Mouse (Mus musculus): Measurements from ENCODE around the gene Ppid. TPM values are rescaled to one million over a fixed set of nuclear protein-coding genes. Genes with fewer than 3 reads are reported as not detected.

Ppid gene
- total RNA-seq (2021): 10 to 100 TPM; 75.4 to 81.6 TPM

DNA sequence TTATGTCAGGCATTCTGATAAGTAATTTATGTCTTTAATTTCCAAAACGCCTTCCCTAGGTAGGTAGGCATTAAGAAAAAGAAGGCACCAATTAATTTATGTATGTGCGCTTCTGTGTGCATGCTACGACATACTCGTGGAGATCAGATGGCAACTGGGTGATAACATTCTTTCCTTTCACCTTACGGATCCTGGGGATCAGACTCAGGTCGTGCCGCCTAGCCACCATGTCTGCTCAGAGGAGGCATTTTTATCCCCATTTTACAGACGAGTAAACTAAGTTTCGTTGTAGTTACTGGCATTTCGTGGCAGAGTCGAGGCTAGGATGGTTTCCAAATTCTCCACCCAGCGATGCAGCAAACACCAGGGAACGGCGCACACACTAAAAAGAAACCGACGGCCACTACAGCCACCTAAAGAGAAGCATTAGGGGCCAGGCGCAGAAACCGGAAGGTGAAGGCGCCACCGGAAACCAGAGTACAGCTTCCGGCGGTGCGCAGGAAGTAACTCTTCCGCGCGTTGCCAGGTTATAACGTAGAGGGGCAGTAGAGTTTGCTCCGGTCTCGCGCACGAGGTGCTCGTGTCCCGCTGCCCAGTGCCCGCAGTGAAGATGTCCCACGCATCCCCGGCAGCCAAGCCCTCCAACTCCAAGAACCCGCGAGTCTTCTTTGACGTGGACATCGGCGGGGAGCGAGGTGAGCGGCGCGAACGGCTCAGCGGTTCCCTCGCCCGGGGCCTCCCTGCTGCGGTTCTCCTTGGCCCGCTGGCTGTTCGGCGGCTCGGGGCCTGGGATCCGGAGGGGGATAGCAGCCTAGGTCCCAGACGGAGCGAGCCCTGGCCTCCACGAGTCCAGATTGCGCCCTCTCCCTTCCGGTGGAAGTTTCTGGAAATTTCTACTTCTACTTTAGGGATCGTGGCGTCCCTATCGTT is at the start of gene Ppid:
TSS of gene Ppid (plus strand) at position 480 of the 930 bp plus-strand sequence.
- peak; percentile 63 to 68 for DNase-seq (ENCODE audit: extremely low spot score in 1 of 2, low spot score in 1 of 2)

DNA sequence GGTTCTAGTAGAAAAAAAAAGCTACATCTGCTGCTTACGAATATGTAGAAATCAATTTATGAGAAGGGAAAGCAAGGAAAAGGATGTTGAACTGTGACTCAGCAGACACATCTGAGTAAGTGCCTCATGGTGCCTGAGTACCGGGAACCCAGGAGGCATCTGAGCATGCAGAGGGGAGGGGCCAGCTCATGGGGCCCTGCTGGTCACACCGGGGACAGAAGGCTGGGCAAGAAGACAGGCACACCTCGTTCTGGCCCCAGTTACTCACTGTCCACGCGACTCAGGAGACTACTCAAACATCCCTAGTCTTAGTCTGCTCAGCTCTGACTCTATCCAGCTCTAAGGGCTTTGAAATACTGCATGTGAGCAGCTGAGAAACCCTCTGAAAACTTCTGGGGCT is 48.6 kb upstream of the Ppid start:
- DNase-seq (ENCODE audit: extremely low spot score in 1 of 2, low spot score in 1 of 2): no peak

DNA sequence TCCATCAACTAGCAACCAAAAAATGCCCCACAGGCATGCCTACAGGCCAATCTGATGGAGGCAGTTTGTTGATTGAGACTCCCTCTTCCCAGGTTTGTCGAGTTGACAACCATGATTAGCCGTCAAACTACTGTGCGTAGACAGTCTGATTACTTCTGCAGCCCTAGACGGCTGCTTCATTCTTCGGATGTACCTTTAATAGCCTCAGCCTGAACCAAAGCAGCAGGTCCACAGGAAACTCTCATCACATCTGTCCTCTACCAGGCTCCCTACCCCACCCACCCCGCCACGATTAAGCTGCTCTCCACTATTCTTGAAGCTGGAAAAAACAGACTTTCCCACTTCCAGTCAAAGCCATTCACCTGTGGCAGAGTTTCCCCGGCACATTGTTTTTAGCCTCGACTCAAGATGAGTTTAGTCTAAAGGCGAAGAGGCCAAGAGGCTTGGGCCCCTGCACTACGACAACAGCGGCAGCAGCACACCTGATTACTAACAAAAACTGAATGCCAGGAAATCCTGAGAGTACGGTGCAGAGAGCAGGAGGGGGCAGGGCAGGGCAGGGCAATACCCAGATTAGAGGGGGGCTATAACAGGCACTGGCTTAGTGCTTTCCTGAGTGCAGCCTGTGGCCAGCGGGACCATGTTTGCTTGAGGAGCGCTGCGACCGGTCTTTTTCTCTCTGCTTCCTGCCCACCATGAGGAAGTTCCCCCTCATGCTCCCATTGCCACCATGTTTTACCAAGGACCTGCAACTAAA is 42.3 kb upstream of the Ppid start:
- DNase-seq (ENCODE audit: extremely low spot score in 1 of 2, low spot score in 1 of 2): no peak

DNA sequence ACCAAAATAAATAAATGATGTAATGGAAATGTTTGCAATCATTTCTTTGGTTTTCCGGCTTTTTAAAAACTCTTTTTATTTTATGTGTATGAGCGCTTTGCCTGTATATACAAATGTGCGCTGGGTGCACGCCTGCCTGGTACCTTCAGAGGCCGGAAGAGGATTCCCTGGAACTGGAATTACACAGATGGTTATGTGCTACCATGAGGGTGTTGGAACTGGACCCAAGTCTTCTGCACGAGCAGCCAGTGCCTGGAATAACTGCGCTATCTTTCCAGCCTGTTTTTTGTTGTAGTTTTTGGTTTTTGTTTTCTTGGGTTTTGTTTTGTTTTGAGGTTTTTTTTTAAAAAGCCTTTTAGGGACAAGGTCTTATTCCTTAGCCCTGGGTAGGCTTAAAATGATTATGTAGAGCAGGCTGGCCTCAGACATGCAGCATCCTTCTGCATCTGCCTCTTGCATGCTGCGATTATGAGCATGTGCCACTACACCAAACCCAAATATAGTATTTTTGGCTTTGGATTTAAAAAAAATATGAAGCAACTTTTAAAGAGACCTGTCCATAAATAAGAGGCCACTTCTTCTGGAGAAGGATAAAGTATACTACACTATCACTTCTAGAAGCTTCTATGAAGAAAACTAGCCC is 41.3 kb upstream of the Ppid start:
- no peak for DNase-seq (ENCODE audit: extremely low spot score in 1 of 2, low spot score in 1 of 2)

DNA sequence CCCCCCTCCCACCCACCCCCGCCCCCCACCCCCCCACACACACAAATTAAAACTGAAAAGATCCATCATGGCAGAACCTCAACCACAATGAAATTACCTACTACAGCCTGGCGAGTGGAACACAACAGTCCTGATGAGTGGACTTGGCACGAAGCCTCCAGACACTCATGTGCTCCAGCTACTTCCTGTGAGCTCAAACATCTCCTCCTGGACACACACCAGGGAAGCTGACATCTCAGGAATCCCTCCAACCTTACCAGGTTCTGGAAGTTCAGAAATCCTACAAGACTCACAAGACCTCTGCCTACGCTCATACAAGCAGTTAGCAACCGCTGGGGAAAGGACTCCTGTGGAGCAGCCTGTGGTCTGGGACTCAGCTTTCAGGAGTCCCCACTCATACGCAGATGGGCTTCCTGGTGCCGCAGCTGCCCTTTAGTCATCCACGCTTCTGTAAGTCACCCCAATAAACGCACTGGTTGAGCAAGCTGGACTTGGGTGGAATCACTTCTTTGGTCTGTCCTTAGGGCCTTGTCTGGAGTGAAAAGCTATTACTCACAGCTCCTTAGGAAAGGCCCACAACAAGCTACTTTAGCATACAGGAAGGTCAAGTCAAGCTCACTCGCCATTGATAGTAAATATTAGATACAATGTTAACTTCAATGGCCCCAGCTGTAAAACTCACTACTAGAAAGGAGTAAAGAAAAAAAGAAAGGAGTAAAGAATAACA is 39.2 kb upstream of the Ppid start:
- DNase-seq (ENCODE audit: extremely low spot score in 1 of 2, low spot score in 1 of 2): no peak

DNA sequence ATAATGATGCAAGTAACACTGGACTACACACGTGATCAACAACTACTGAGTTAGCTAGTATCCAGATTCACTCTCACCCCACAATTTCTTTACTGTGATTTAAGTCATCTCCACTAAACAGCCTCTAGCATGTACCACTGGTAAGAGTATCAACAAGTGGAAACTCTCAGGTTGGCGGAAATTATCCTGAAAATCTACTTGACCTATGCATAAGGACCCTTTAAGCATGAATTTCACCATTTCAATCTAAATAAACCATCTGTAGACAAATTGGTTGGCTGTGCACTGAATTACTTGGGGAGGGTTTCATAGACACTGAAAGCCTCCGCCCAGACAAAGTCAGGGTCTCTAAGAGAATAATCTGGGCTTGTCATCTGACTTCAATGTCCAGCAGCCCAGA is 37.4 kb upstream of the Ppid start:
- no peak for DNase-seq (ENCODE audit: extremely low spot score in 1 of 2, low spot score in 1 of 2)

DNA sequence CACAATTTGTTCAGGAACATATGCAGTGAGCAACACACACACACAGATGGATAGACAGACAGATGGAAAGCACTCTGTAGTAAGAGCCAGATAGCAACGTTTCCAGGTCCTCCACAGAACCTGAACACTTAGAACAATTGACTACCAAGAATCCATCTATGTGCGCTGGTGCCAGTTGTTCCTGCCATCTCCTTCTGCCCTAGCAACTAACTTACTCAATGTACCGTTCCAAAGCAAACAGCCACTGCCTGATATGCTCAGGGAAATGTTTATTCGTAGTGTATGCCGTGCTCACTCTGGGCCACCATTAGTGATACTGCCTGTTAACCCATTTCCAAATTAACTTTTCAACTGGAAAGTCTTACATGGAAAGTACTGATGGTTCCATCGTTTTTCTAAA is 36.1 kb upstream of the Ppid start:
- DNase-seq (ENCODE audit: extremely low spot score in 1 of 2, low spot score in 1 of 2): no peak

DNA sequence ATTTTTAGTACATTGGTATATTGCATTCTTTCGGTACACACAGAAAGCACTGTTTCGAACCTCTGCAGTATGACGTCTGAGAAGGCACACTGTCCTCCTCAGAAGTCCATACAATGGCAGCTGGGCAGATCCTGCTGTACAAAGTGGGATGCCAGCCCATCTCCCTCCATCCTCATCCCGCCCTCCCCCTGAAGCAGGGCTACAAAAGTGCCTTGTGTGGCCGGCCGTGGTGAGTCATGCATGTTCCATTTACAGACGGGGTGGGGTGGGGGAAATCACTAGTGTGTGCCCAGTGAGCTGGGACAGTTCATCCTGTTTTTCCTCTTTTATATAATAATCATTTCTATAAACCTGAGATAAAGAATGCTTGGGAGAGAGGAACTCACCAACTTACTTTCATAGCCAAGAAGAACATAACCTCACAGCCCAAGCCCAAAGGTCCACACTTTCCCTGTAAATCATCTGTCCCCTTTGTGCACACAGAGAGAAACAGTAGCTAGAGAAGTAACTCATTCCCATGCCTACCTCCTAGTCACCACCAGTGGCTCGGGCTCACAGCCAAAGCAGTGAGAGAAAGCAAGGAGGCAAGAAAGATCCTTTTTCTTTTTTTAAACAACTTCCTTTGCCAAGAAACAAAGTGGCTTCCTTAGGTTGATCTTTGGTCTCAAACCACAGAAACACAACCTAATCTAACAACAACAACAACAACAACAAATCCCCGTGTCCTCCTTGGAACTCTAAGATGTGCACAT is 31.9 kb upstream of the Ppid start:
- peak in 1 of 2 experiments; percentile 18 for DNase-seq (ENCODE audit: extremely low spot score in 1 of 2, low spot score in 1 of 2)

DNA sequence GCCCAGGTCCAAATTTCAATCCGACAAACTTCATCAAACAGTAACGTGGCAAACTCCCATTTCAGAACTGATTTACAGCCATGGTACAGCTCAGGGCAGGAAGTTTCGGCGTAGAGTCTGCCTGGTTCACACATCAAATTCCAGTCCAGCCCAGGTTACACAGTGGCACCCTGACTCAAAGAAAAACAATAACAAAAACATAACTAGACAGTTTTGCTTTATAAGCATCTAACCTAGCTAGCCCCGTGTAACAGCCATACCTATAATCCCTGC is 31.4 kb upstream of the Ppid start:
- no peak for DNase-seq (ENCODE audit: extremely low spot score in 1 of 2, low spot score in 1 of 2)

DNA sequence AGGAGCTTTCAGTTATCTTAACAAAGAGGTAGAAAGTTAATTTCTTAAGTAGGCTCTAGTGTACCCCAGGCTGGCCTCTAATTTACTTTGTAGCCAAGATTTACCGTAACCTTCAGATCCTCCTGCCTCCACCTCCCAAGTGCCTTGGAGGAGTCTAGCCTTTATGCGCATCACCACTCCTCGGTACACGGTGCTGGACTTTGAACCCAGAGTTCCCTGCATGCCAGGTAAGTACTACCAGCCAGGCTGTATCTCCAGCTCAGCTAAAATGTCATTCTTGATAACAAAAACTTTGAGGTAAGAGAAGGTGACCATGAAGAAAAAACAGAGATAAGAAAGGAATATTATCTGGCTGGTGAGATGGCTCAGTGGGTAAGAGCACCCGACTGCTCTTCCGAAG is 30.6 kb upstream of the Ppid start:
- no peak for DNase-seq (ENCODE audit: extremely low spot score in 1 of 2, low spot score in 1 of 2)

DNA sequence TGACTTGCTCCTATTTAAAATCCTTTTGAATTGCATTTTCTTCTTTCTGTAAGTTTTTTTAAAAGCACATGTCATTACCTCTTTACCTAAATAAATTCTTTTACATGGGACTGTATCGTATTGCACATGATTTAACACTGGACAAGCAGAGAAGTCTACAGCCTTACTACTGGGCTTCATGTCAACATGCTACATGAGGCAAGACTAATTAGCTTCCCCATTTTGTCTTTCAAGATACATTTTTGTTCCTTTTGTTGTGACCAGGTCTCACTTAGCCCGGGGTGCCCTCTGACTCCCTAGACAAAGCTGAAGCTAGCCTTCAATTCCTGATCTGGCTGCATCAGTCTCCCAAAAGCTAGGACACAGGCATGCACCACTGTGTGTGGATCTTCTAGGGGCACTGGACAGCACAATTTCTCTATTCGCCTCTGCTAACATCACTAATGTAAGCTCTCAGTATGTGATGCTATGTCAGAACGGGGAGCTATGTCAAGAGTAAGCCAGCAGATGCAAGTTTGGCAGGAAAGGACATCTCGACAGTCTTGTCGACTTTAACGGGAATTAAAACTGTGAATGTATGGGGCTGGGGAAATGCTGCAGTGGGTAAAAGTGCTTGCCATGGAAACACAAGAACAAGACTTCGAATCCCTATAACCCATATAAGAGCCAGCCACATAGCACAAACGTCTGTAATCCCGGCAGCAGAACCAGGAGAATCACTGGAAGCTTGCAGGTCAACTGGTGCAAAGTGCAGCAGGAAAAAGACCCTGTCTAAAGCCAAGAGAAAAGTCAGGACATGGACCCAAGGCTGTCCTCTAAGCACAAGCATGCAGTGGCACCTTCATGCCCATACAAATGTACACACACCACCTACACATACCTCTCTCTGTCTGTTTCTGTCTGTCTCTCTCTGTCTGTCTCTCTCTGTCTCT is 29.1 kb upstream of the Ppid start:
- no peak for DNase-seq (ENCODE audit: extremely low spot score in 1 of 2, low spot score in 1 of 2)

DNA sequence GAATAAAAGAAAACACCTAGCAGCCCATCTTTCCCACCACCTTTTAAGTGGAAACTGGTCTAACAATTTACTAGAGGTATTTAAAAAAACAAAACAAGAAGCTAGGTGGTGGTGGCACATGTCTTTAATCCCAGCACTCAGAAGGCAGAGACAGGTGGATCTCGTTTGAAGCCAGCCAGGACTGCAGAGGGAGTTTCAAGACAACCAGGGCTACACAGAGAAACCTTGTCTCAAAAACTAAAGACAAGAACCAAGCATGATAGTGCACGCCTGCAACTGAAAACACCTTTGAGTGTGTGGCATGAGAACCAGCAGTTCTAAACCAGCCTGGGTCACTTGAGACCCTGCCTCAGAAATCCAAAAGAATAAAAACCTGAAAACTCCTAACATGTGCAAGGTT is 27.6 kb upstream of the Ppid start:
- no peak for DNase-seq (ENCODE audit: extremely low spot score in 1 of 2, low spot score in 1 of 2)

DNA sequence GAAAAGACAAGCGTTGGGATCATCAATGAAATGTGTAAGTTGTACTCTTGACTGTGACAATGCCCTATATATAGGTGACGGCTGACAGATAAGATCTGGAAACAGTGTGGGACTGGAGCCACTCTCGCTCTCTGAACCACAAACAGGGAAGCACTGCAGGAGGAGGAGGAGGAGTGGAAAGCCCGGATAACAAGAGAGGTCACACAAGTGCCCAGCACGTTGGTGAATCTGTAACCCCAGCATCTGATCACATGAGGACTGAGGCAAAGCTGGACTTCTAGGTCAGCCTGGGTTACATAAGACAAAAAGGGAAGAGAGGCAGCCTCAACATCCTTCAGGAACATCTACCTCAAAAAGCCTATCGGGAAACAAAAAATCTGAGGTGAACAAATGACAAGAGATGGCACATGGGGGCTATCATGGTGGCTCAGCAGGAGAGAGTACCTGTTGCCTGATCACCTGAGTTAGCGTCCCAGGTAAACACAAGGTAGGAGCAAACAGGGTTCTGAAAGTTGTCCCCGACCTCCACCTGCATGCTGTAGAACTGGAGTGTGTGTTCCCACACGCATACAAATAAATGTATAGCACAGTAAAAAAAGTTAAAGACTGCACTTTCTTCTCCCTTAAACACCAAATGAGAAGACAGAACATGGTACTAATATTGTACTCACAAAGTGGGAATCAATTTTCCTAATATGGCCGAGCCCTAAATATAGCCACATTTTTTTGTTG is 26.1 kb upstream of the Ppid start:
- DNase-seq (ENCODE audit: extremely low spot score in 1 of 2, low spot score in 1 of 2): no peak

DNA sequence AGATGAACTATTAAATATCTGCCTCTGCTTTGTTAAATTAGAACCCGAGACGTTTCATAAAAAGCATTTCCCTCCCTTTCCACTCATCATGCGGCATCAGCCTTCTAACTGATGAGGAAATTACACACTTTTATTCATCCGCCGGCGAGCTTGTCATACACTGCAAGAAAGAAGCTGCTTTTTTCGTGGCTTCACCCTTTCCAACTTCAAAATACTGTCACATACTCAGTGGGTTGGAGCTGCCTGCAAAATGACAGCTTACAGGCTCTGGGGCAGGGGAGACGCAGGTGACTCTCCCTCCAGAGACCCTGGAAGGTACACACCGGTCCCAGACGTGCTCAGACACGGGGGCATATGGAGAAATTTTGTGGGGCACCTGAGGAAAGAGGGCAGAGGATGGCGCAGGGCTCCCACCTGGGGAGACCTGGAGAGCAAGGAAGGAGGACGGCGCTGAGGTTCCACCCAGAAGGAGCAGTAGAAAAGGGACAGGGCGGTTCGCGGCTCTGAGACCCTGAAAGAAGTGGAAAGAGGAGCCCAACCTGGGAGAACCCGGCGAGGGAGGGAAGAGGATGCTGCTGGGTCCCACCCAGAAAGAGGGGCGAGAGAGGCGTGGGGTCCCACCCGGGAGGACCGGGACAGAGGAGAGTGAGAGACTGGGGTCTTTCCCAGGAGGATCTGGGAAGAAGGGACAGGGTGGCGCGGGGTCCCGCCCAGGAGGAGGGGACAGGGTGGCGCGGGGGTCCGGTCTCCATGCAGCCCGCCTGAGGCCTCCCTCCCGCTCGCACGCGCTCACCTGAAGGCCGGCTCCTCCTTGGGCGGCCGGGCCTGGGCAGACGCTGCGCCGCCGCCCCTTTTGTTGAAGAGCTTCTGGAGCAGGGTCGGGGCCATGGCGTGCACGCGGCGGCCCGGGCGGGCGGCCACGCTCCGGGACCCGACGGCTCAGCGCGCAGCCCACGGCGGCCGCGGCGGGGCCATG is 24.1 kb upstream of the Ppid start:
- peak in 1 of 2 experiments; percentile 36 for DNase-seq (ENCODE audit: extremely low spot score in 1 of 2, low spot score in 1 of 2)

DNA sequence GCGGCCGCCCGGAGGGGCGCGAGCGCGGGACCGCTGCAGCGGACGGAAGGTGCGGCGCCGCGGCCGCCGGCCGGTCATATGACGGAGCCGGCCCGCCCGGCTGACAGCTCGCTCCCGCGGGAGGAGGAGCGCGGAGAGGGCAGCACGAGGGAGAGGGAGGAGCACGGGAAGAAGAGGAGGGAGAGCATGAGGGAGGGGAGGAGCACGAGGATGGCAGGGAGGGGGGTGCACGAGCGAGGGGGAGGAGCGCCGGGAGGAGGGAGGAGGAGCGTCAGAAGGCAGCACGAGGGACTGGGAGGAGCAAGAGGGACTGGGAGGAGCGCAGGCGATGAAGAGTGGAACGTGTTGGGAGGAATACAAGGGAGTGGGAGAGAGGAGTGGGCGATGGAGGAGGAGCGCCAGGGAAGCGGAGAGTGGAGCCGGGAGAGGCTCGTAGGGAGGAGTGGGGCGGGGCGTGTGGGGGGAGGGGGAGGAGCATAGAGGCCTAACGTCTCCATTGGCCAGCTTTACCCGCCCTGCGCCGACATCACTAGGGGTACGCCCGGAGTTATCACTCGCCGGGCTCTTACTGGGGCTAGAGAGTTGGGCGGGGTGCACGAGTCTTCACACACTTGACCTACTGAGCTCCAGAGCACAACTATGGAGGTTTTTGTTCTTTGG is 23.3 kb upstream of the Ppid start, which contains the start of gene Fnip2:
TSS of gene Fnip2 (minus strand) at position 94 of the 660 bp plus-strand sequence.
- DNase-seq (ENCODE audit: extremely low spot score in 1 of 2, low spot score in 1 of 2): peak; percentile 71 to 84

DNA sequence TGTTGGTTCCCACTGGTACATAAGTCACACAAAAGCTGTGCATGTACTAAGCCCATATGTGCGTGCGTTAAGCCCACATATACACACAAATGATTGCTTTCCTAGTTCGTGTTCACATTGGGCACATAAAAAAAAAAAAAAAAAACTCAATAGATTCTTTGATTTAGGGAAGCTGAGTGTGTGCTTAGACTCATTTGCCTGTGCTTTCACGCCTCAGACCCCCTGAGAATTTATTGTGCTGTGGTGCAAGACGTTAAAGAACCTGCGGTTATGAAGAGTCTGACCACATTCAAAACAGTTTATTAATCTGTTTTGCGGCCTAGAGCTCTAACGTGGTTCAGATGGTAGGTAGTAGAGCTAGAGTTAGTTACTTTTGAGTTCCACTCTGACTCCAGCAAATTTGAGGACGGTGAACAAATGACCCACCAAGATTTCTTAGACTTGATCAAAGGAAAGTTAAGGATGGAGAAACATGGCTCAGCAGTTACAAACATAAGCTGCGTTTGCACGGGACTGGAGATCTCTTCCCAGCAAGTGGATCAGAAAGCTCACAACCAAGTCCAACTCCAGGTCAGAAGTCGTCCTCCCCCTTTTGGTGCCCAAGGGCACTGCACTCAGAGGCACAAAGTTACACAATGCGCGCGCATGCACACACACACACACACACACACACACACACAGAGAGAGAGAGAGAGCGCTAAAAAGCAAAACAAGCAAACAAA is 22.4 kb upstream of the Ppid start:
- DNase-seq (ENCODE audit: extremely low spot score in 1 of 2, low spot score in 1 of 2): no peak
